Mouse (Mus musculus) adrenal gland, postnatal 14 days (tissue): Measurements from ENCODE around the gene 5330417C22Rik. TPM values are rescaled to one million over a fixed set of nuclear protein-coding genes. Genes with fewer than 3 reads are reported as not detected.
"Not testable (repeated sequence)": the region's sequence is repeated elsewhere in the genome, so short reads cannot be mapped to it uniquely, and the experiment has no call there.

Source experiments
- DNase-seq: peaks from one replicate; pipeline ENCODE4 v3.0.0; 2021; ENCODE audit warnings: mixed read lengths
- total RNA-seq: library from RNA; stranded (reverse); gene quantifications from 2 replicates; pipeline ENCODE4 v1.2.3, GENCODE M21; 2021

5330417C22Rik gene
- total RNA-seq, 1 experiment from 2014 or later: 4.7 TPM

DNA sequence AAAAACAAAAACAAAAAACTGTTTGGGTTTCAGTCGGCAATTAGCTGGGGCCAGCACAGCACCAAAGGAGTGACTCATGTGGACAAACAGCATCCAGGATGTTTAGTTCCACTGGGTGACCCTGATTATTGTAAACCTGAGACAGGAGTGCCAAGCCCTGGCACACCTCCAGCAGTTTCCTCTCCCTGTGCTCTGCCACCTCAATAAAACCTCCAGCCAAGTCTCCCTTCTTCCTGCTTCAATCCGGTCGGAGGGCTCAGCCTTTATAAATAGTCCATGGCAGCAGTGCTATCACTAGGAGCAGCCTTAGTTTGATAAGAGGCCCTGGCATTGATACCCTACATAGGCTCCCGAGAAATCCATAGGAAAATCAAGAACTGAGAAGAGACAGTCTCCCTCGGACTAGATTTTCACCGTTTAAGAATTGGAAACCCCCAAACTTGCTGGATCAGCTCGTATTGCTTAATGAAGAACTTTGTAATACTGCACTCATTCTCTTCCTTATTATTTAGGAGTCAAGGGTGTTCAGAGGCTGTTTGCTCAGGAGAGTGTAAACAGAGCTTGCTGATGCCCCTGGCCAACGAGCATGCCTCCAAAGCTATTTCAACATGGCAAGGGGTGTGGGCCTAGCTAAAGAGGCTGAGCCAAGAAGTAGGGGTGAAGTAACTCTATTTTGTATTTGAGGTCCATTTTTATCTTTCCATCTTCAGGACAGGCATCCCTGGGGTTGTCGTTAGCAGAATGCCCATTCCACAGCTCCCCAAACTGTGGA lies 3.0 kb downstream of the 5330417C22Rik start:
- peak; percentile 53 for DNase-seq

DNA sequence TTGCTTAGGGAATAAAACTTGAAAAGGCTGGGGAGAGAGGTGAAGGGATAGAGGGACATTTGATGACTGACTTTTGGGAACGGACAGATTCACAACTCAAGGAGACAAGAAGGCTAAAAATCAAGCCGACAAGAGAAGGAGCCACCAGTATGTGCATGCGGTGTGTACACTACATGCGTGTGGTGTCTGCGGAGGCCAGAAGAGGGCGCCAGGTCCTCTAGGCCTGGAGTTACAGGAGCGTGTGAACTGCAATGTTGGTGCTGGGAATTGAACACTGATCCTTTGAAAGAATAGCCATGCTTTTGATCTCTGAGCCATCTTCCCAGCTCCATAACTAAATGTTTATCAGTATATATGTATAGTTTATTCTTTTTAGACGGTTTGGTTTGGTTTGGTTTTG lies 7.8 kb downstream of the 5330417C22Rik start:
- DNase-seq: no peak

DNA sequence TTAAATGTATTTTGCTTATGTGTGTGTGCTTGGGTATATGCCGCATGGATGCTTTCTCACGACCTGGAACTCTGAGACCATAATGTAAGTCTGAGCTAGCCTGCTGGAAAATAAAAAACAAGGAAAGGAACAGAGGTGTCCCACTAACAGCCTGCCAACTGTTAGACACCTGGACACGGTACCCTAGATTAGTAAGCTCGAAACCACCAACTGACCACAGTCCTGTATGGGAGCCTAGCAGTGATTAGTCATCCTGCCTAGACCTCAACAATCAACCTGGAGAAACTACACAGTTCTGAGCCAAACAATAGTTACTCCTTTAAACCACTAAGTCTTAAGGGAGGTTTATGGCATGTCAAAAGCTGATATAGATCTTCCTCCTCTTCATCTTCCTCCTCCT lies 12.9 kb downstream of the 5330417C22Rik start:
- no peak for DNase-seq

DNA sequence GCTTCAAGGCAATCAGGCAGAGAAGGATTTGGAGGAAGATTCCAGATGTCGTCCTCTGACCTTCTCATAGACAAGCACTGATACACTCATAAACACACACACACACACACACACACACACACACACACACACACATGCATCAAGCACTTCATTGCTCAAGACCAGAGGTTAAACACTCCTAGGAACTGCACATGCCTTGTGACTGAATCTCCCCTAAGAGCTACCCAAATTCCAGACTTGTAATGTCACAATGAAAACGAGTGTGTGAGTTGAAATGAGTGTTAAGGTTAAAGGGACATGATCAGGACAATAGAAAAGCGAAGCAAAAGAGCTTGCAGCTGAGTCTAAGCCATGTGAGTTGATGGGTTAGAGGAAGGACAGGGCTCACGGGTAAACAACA lies 18.1 kb downstream of the 5330417C22Rik start:
- no peak for DNase-seq

DNA sequence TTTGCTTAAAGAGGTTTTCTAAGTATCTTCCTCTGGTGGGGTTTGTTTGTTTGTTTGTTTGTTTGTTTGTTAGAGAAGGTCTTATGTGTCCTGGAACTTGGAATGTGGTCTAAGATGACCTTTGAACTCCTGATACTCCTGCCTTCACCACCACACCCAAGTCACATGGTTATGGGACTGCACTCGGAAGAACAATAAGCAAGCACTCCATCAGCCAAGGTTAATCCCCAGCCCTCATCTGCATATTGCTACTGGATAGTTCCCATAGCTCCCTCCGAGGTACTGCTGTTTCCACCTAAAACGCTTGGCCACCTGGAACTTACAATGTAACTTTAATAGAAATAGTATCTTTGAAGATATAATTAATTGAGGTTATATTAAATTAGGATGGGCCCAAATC lies 22.9 kb downstream of the 5330417C22Rik start:
- no peak for DNase-seq

DNA sequence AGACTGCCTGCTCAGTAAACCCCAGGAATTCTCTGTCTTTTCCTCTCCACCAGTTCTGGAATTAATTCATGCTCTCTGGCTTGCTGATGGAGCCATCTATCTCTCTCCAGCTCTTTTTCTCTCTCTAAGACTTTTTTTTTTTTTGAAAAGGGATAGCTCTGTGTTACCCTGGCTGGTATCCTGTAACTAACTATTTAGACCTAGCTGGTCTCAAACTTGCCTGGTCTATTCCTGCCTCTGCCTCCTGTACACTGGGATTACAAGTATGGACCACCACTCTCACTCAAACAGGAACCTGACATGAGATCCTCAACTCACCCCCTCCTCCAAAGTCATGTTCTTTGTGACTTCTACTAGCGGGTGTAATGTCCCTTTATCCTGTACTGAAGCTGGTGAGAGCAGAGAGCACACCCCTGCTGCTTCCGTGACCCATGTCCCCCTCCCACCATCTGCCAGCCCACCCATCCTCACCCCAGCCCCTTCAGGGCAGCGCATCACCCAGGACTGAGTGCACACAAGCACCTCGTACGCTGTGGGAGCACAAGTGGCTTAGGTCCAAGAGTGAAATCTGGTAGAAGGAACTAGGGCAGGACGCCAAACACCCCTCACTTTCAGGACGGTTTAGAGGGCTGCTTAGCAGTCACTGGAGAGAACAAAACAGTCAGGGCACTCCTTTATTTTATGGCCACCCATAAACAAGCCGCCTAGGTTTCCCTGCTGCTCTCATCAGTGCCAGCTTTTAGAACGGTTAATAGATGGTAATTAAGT lies 25.4 kb downstream of the 5330417C22Rik start:
- no peak for DNase-seq

DNA sequence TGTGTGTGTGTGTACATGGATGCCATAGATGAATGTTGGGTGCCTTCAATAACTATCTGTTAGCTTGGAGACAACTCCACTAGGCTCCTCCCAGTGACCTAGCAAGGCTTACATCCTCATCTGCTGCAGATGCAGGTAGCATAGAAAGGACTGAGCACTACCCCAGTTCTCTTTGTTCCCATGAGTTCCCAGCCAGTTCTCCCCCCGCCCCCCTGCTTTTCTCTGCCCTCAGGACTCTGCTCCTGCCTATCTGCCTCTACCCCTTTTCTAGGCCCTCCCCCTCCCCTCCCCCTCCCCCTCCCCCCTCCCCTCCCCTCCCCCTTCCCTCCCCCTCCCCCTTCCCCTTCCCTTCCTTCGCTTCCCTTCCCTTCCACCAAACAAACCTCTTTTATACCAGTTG lies 26.2 kb downstream of the 5330417C22Rik start:
- DNase-seq: no peak

DNA sequence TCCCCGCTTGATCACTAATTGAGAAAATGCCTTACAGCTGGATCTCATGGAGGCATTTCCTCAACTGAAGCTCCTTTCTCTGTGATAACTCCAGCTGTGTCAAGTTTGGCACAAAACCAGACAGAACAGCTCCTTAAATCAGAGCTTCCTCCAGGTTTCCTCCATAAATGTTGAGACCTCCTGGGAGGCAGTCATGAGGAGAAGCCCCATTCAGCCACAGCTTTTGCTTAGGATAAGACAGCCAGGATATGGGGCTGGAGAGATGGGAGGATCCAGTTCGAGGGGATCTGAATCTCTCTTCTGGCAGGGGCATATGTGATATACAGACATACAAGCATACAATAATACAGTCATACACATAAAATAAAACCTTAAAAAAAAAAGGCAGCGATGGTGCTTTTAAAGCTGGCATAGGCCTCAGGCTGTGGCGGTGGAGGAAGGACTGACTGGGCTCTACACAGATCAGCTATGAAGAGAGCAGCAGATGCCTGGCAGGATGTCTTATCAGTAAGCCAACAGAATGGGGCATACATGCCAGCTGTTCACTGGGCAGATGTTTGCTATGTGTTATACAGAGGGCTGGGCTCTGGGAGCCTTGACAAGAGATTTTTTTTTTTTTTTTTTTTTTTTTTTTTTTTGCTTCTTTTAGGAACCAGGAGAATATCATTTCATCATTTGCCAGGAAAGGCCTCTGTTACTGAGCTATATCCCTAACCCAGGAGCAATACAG lies 27.4 kb downstream of the 5330417C22Rik start:
- no peak for DNase-seq

DNA sequence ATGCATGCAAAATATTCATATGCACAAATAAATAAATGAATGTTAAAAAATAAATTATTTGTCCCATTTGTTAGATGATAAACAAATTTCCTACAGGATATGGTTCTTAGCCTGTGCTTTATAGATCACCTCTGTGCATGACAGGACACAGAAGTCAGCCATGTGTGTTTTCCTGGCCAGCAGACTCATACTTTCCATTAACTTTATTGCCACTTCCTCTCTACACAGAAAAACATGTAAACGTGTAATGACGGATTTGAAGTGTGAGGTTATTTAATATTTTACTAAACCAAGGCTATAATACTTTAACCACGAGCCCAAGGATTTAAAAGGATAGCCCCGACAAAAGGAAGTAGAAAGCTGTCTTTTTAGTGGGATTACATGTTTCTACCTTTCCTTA lies 32.4 kb downstream of the 5330417C22Rik start:
- DNase-seq: no peak

DNA sequence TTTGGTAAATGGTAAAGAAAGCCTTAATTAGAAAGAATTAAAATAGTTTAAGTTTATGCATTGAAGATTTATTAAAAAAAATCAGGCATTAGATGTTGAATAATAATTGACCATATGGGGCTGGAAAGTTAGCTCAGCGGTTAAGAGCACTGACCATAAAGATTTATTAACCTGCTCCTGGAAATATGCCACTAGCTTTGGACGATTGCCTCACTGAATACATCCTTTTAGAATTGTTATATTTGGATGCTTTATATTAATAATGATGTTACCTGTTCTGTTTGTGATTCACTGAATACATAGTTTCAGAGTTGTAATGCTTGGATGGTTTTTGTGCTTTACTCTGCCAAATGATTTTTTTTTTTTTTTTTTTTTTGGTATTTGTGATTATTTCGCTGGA lies 34.9 kb downstream of the 5330417C22Rik start:
- not testable (repeated sequence) for DNase-seq

DNA sequence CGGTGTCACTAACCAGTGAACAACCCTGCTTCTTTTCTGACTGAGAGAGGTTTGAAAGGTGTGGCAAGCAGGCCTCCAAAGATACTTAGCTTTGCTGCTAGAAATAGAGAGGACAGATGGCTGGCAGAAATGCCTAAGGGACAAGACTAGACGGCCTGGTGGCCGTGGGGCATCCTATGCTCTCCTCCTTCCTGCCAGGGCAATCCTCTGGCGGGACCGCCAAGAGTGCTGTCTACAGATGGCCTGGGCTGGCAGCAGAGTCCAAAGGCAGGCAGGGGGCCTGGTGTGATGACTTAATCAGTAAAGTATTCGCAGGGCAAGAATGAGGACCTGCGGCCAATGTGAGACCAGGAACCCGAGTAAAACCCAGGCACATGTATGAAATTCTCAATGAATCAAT lies 36.5 kb downstream of the 5330417C22Rik start:
- no peak for DNase-seq

DNA sequence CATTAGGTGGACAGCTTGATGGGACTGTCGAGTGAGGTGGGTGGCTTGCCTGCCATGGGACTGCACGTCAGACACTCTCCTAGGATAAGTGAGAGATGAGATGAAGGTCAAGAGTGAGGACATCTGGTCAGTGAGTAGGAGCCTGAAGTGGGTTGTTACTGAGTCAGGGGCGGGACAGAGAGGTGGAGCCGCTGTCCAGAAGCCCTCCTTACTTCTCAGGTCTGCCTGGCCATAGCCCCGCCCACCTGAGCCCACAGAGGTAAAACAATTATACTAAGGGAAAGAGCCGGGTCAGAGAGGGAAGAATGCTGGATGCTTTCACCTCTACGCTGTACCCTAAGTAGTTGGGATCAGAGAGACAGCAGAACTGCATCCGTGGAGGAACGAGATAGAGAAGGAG lies 38.7 kb downstream of the 5330417C22Rik start:
- DNase-seq: no peak

DNA sequence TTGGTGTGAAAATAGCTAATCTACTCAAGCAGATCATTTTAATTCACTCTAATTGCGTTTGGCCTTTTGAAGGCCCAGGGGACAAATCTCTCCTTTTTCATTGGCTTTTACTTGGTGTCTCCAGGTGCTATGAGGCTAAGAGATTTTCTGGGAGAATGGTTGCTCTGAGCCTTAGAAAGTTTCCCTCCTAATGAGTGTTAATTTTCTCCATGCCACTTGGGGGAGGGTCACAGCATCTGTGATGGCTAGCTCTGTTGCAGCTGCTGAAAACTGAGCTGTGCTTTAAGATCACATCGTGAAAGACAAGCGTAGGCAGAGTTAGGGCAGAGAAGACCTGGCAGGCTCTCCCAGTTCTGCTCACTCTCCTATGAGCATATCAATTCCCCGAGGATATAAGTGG lies 40.9 kb downstream of the 5330417C22Rik start:
- no peak for DNase-seq

DNA sequence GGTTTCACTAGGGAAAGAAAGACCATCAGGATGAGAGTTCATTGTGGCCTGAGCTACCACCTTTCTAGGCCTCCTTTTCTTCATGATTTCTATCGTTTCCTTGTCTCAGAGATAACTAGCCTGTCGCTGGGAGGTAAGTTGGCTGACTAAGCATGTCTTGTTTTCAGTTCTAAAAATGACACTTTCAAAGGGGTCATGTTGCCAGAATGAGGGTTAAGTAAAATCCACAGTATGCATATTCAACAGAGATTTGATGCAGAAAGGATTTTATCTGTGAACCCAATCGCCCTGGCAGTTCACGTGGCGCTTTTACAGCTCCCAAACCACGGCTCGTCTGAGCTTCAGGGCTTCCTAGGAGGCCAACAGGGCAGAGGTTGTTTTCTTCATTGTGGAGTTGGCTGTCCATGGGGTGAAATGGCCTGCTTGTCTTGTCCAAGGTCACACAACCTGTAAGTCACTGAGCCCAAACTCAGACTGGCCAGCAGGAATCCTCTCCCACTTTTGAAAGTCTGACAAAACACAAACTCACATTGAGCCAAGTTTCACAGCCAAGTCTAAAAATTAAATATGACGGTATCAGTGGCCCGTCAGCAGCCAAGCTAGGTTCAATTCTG lies 41.4 kb downstream of the 5330417C22Rik start:
- peak; percentile 30 for DNase-seq

DNA sequence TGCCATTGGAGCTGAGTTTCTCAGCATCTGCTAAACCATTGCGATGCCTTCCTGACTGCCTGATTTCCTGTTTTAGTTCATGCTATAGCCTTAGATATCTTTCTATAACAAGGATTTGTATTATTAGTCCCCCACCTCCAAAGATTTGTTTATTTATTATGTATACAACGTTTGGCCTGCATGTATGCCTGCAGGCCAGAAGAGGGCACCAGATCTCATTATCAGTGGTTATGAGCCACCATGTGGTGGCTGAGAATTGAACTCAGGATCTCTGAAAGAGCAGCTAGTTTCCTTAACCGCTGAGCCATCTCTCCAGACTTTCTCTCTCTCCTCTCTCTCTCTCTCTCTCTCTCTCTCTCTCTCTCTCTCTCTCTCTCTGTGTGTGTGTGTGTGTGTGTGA lies 46.4 kb downstream of the 5330417C22Rik start:
- no peak for DNase-seq

DNA sequence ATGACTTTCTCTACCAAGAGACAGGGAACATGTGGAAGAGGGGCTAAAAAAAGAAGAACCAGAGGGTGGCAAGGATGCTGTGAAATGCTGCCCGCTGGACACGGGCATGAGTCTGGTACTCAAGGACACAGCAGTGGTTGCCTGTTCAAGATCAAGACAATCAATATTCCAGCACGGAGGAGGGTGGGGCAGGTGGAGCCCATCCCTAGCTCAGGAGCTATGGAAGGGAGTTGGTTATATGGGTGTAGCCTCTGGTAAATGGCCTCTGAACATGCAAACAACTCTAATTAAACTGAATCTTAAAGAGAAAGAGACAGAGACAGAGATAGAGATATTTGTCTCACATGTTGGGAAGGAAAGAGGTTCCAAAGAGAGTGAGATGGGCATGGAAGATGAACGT lies 51.6 kb downstream of the 5330417C22Rik start:
- DNase-seq: no peak

DNA sequence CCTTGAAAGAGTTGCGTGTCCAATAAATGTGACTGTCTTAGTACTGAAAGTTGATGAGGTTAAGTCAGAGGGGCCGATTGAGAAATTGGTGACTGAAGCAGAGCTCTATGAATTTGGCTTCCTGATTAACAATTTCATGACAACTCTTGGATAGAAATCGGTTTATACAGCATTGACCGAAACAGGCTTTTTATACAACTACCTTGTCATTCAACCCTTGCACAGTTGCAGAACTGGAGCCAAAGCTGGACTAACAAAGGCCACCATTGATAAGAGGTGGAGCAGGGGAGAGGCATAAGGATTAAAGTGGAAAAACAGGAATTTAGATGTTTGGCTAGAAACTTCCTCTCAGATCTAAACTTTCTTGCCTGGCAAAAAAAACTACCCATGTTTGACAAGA lies 57.5 kb downstream of the 5330417C22Rik start:
- DNase-seq: no peak

DNA sequence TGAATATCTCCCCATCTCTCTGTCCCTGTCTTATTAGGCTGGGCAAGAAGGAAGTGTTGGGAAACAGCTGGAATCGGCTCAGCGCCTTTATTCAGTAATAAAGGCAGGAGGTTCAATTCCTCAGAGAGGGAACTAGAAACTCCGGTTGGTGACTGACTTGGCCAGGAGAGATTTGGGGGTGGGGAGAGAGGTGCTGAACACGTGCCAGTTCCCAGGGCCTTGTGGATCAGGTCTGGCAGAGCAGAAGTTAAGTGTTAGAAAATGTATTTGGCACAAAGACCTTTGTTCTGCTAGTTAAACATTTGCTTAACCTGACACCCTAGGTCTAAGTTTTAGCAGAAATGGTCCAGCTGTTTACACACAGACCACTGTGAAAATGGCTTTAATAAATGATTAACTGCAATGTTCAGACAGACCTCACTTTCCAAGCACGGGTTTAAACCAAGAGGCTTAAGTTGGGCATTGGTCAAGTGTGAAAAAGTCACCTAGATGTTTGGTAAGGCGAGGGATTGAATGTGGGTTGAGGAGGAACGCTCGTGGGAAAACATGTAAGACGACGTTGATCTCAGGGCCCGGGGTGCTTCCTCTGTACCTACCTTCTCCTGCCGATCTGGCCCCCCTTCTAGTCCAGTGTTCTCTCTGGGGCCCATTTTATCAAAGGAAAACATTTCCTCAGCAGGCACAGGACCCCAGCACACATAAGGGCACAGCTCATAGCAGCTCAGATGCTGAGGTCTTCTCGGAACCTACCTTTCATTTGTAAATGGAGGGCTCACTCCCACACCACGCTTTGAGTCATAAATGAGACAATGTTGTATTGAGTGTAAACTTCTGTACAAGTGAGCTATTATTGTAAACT lies 59.3 kb downstream of the 5330417C22Rik start:
- DNase-seq: peak; percentile 69

DNA sequence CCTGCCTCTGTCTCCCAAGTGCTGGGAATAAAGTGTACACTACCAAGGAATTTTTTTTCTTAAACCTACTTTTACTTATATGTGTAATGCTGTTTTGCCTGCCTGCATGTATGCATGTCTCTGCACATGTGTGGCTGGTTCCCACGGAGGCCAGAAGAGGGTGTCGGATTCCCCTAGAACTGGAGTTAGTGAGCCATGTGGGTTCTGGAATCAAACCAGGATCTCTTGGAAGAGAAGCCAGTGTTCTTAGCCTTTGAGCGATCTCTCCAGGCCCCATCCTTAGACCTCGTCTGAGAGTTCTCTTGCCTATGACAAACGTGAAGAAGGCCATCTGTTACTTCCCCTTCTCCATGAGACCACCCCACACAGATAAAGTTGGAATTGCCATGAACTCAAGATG lies 60.8 kb downstream of the 5330417C22Rik start:
- DNase-seq: no peak

DNA sequence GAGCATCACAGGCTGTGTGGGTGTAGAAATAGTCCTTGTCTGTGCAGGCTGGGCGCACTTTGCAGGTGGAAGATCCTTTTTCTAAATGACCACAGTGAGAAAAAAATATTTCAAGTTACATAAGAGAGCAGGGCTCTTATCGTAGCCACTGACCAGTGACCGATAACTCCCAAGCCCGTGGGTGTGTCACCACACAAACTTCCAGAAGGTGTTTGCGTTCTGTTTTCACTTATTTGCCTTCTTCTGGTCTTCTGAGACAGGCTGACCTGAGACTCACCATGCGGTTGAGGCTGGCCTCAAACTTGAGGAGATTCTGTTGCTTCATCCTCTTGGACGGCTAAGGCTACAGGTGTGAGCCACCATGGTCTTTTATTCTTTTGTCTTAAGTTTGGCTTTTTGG lies 61.4 kb downstream of the 5330417C22Rik start:
- DNase-seq: no peak

DNA sequence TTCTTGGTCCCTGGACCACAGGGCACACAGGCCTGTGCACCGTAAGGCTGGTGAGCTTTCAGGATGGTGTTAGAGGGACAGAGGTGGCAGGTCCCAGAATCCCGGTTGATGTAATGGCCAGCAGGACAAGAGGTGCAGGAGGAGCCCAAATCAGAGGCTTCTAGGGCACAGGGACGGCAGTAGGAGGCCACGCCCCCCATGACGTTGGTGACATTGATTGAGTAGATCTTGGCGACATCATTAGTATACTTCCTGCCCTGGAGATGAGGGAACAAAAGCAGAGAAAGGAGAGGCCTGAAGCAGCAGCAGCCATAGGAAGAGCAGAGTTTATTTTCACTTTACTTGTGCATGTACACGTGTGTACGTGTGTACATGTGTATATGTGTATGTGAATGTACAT lies 68.6 kb downstream of the 5330417C22Rik start:
- peak; percentile 52 for DNase-seq

DNA sequence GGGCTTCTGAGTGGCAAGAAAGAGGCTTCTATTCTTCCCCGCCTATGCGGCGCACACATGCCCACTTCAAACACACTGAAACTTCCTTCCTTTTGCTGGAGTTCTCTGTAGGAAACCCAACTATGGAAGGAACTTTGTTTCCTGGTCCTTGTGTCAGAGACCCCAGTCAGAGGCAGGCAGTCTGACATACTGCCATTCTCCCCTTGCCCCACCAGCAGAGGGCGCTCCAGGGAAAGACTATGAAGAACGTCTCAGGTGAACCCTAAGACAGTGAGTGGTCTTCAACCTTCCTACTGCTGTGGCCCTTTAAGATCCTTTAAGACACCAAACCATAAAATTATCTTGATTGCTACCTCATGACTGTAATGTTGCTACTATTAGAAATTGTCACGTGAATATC lies 69.9 kb downstream of the 5330417C22Rik start:
- DNase-seq: peak; percentile 69
